Mouse (Mus musculus): Measurements from ENCODE around the gene Trpm3.

DNA sequence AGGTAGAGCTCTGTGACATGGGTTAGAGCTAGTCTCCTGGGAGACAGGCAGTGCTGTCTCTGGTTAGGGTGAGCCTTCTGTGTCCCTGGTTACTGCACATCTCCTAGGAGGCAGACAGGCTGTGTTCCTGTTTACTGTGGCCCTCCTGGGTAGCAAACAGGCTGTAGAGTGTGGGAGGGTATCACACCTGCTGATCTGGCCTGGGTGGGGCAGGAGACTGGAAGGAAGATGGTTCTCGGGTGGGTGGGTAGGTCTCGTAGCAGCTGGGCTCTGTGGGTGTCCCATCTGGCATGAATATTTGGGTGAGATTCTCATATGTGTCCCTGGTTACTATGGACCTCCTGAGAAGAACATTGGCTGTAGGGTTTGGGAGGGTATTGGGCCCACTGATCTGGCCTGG, 658.1 kb downstream of the Trpm3 start:
- TF ChIP-seq GATA1 (IDR thresholded peaks at IDR 0.05; ENCODE audit: borderline replicate concordance, low read length): no peak
- no peak for TF ChIP-seq FLI1 (IDR thresholded peaks at IDR 0.05; ENCODE audit: low read length)
